In genomic region chr3:131564430-131565256, GRCm38 (mm10) we compare ENCODE assay signal across 8 mouse cellular contexts. TPM values are rescaled to one million over a fixed set of nuclear protein-coding genes. Genes with fewer than 3 reads are reported as not detected.
DNase-seq lines count a peak whose midpoint lies in the region; ATAC-seq lines count a peak whose summit lies in the region.

Gene Papss1 (plus strand): TSS chr3:131564768.

- under 1% methylated on average over 72 of the region's 73 CpGs for WGBS in heart, embryonic 13.5 days
- WGBS in liver, embryonic 12.5 days (ENCODE audit: insufficient replicate concordance) = under 1% methylated on average over 72 of the region's 73 CpGs
- WGBS in stomach, embryonic 15.5 days = under 1% methylated on average over 71 of the region's 73 CpGs

- H3K4me3 ChIP-seq in brown adipose tissue, adult 24 weeks (ENCODE audit: insufficient read depth, low read depth, low read length) = peak within 1 kb of the TSS; percentile 79
- peak within 1 kb of the TSS; percentile 84 for H3K4me3 ChIP-seq in heart, embryonic 13.5 days
- peak within 1 kb of the TSS; percentile 75 for H3K4me3 ChIP-seq in liver, embryonic 12.5 days
- peak within 1 kb of the TSS; percentile 87 for H3K4me3 ChIP-seq in stomach, embryonic 15.5 days (replicated peaks)

- ATAC-seq in heart, embryonic 13.5 days (ENCODE audit: extremely low read depth, insufficient number of reproducible peaks, low FRiP score, low TSS enrichment) = peak; percentile 99
- ATAC-seq in liver, embryonic 12.5 days = peak; percentile 99
- ATAC-seq in stomach, embryonic 15.5 days (ENCODE audit: insufficient read depth, low FRiP score, low read depth) = peak; percentile 97

- H3K9me3 ChIP-seq in heart, embryonic 13.5 days = no peaks in the 10 kb centered on the region
- no peaks in the 10 kb centered on the region for H3K9me3 ChIP-seq in liver, embryonic 12.5 days (replicated peaks)
- no peaks in the 10 kb centered on the region for H3K9me3 ChIP-seq in stomach, embryonic 15.5 days

- peak; percentile 100 for DNase-seq in CD4-positive, CD25-positive, alpha-beta regulatory T cell, adult 2 months (ENCODE audit: low read depth, low spot score)
- peak; percentile 90 for DNase-seq in fat pad, adult 2 months (ENCODE audit: extremely low read depth, low read depth, low spot score)
- DNase-seq in kidney, postnatal 10 days = peak; percentile 100
- peak; percentile 100 for DNase-seq in natural killer cell, adult 2 months (ENCODE audit: low spot score in 2 of 2)

- H3K36me3 ChIP-seq in heart, embryonic 13.5 days = 0 out of 2 replicates have a peak, but pooled peaks cover 2% of the 10 kb centered on the region
- no peaks in the 10 kb centered on the region for H3K36me3 ChIP-seq in liver, embryonic 12.5 days
- H3K36me3 ChIP-seq in stomach, embryonic 15.5 days = no peaks in the 10 kb centered on the region

- peak within 1 kb of the TSS; percentile 72 for H3K4me2 ChIP-seq in heart, embryonic 13.5 days
- peak within 1 kb of the TSS; percentile 92 for H3K4me2 ChIP-seq in liver, embryonic 12.5 days
- H3K4me2 ChIP-seq in stomach, embryonic 15.5 days = peak within 1 kb of the TSS; percentile 56

- peak within 1 kb of the TSS; percentile 44 for H3K27ac ChIP-seq in brown adipose tissue, adult 24 weeks (replicated peaks; ENCODE audit: low read depth, low read length)
- peak within 1 kb of the TSS; percentile 94 for H3K27ac ChIP-seq in heart, embryonic 13.5 days (replicated peaks)
- H3K27ac ChIP-seq in liver, embryonic 12.5 days = peak within 1 kb of the TSS; percentile 70
- H3K27ac ChIP-seq in stomach, embryonic 15.5 days = peak within 1 kb of the TSS; percentile 97

- 0 out of 2 replicates have a peak, but pooled peaks cover 2% of the 10 kb centered on the region for H3K4me1 ChIP-seq in brown adipose tissue, adult 24 weeks (ENCODE audit: control insufficient read depth, insufficient read depth, insufficient read length, low read length)
- H3K4me1 ChIP-seq in heart, embryonic 13.5 days = peaks cover 20% of the 10 kb centered on the region
- peaks cover 22% of the 10 kb centered on the region for H3K4me1 ChIP-seq in liver, embryonic 12.5 days
- peaks cover 15% of the 10 kb centered on the region for H3K4me1 ChIP-seq in stomach, embryonic 15.5 days

- H3K27me3 ChIP-seq in heart, embryonic 13.5 days (replicated peaks) = no peaks in the 10 kb centered on the region
- H3K27me3 ChIP-seq in liver, embryonic 12.5 days (replicated peaks) = no peaks in the 10 kb centered on the region
- H3K27me3 ChIP-seq in stomach, embryonic 15.5 days (replicated peaks) = no peaks in the 10 kb centered on the region

- peak within 1 kb of the TSS; percentile 85 for H3K9ac ChIP-seq in heart, embryonic 13.5 days
- H3K9ac ChIP-seq in liver, embryonic 12.5 days = peak within 1 kb of the TSS; percentile 74
- peak within 1 kb of the TSS; percentile 76 for H3K9ac ChIP-seq in stomach, embryonic 15.5 days

RNA-seq across cellular contexts. Expression of gene Papss1, which starts in this region (rescaled TPM):
- polyA plus RNA-seq in brown adipose tissue, adult 24 weeks (2012; ENCODE audit: insufficient read depth, insufficient read length, missing spikeins) = 22.6 and 27.6 TPM in 2 replicates
- polyA plus RNA-seq in heart, embryonic 13.5 days (2015; fragmentation: Nextera tagmentation; extraction: Ambion mirVana) = 39.1 and 41.5 TPM in 2 replicates
- 14.4 and 15.1 TPM in 2 replicates for polyA plus RNA-seq in liver, embryonic 12.5 days (2016; fragmentation: Nextera tagmentation; extraction: Ambion mirVana)
- polyA plus RNA-seq in stomach, embryonic 15.5 days (2015; fragmentation: Nextera tagmentation; extraction: Ambion mirVana) = 94.3 and 101 TPM in 2 replicates

Comparison
In these comparisons a context has a peak if more than half of its experiments do, and no peak if none do; other contexts are left out.
1. Peak in every context shown above with its lines: DNase-seq, ATAC-seq, H3K4me3 ChIP-seq and H3K27ac ChIP-seq.
2. H3K27ac ChIP-seq: peak in every context shown above with its lines; median percentile 97 in stomach, embryonic 15.5 days; 94 in heart, embryonic 13.5 days; 70 in liver, embryonic 12.5 days; 44 in brown adipose tissue, adult 24 weeks.